Mouse (Mus musculus) small intestine, adult 2 months (tissue): ENCODE data around the gene Arhgef15.

Experiments
- CTCF ChIP-seq: fragments of 200-500 bp; IDR thresholded peaks from 2 replicates; pipeline ENCODE4 v1.5.1; 2012; ENCODE audit warnings: low read depth, mild to moderate bottlenecking, control low read depth, inconsistent platforms, low read length, moderate library complexity, mixed read lengths; ENCODE audit not compliant: insufficient replicate concordance, insufficient read length; ENCODE audit errors: extremely low read depth
- POLR2A ChIP-seq: fragments of 200-500 bp; IDR thresholded peaks from 2 replicates; pipeline ENCODE4 v1.6.1; 2012; ENCODE audit warnings: low read depth, mild to moderate bottlenecking, control low read depth, inconsistent platforms, low read length, moderate library complexity

DNA sequence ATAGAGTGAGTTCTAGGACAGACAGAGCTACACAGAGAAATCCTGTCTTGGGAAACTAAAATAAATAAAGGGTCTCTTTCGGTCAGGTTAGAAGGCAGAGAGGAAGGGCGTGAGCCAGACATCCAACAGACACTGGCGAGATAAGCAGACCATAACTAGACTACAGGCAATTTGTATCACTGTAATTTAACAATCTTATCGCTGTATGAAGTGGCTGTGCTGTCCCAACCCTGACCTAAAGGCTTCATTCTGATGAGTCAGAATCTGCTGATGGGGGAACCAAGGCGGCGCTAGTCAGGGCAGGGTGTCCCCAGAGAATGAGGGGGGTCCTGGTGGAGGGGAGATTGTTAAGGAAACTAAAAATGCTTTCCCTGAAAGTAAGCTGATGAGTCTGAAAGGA, 58.5 kb downstream of the Arhgef15 start:
- TF ChIP-seq CTCF = no peak
- no peak for TF ChIP-seq POLR2A
